11 mouse cellular contexts compared by ENCODE assay signal in the genomic region with DNA sequence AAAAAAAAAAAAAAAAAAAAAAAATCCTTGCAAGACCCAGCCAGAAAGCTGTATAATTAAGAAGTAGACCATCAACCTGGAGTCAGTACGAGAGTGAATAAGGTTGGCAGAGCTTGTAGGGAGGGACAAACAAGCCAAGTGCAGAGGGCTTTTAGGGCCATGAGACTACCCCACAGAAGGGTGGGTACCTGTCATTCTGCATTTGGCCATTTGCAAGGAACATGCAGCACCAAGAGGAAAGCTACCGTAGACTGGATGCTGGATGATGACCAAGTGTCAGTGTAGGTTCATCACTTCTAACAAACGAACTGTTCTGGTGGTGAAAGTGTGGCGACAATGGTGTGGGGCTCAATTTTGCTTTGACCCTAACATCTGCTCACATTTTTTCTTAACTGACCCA.
"Had no signal": no experiment of that assay in that cellular context is flagged by ENCODE, and none has a peak within 500 bp of the region (broad histone marks: within the 10 kb centered on the region; RNA-seq: fewer than 3 reads in every experiment).

No protein-coding gene starts in this region.

- DNase-seq: kidney, adult 8-10 months; kidney, postnatal 10 days; kidney, postnatal 36 days; layer of hippocampus, postnatal 36 days; liver; lung, adult 18-20 months; lung, postnatal 10 days; lung, postnatal 36 days; thymus, adult 2 months; thymus, postnatal 14 days; thymus, postnatal 4 days had no signal
